Mouse (Mus musculus) CH12.LX (cell line): ENCODE measurements at regions not wholly inside any gene's neighbourhood (a gene's known extent, or its start where the extent isn't known, plus 50 kb on each side); places are given as distances from the start of the nearest gene placed in this dataset.
A peak's percentile ranks its signal among the peaks of the same experiment; 100 is the strongest.

ENCODE experiments used
- DNase-seq: peaks from one replicate; pipeline ENCODE4 v3.0.0-alpha.2; 2013; ENCODE audit errors: extremely low read depth
- H3K27ac ChIP-seq: 2 replicates; pipeline ENCODE4 v1.5.1; 2012; ENCODE audit warnings: low read depth, mild to moderate bottlenecking, control low read depth, moderate library complexity; ENCODE audit not compliant: insufficient read depth
- H3K27me3 ChIP-seq: replicated peaks from 2 replicates; pipeline ENCODE3; 2012; ENCODE audit warnings: inconsistent platforms
- H3K36me3 ChIP-seq, 2 experiments: replicated peaks in 1 of 2; 2 replicates each; pipeline versions ENCODE3 to v1.6.1; 2012; ENCODE audit warnings: inconsistent platforms in 1 of 2, low read length in 1 of 2, mild to moderate bottlenecking in 1 of 2, mixed read lengths in 1 of 2, moderate library complexity in 1 of 2; ENCODE audit not compliant: control insufficient read depth in 1 of 2, insufficient read depth in 1 of 2
- H3K4me1 ChIP-seq, 2 experiments: 2 replicates each; pipeline ENCODE4 v1.6.1; 2012; ENCODE audit warnings: inconsistent platforms in 1 of 2, moderate library complexity in 1 of 2; ENCODE audit not compliant: insufficient read depth in 2 of 2, control insufficient read depth in 1 of 2
- H3K4me2 ChIP-seq: 2 replicates; pipeline ENCODE4 v1.6.1; 2012; ENCODE audit warnings: low read depth, mild to moderate bottlenecking, control low read depth; ENCODE audit not compliant: poor library complexity, insufficient read depth, severe bottlenecking
- H3K4me3 ChIP-seq, 3 experiments: fragments of 150-350 bp in 1 of 3; sonication (generic) in 1 of 3; replicated peaks in 1 of 3; 2 replicates each; pipeline versions ENCODE3 to v1.5.1; 2011 to 2012; ENCODE audit warnings: low read depth in 2 of 3, low read length in 2 of 3, mild to moderate bottlenecking in 2 of 3, moderate library complexity in 2 of 3, control low read depth in 1 of 3, improper control_type of control experiment in 1 of 3, inconsistent platforms in 1 of 3, mixed read lengths in 1 of 3; ENCODE audit not compliant: poor library complexity in 1 of 3
- H3K79me2 ChIP-seq: replicated peaks from 2 replicates; pipeline ENCODE4 v1.6.1; 2012; ENCODE audit warnings: mild to moderate bottlenecking, moderate library complexity; ENCODE audit not compliant: control insufficient read depth, poor library complexity, insufficient read depth, severe bottlenecking; ENCODE audit errors: extremely low read depth
- H3K9ac ChIP-seq: 2 replicates; pipeline ENCODE4 v1.6.1; 2012; ENCODE audit warnings: low read depth, mild to moderate bottlenecking, control low read depth, moderate library complexity; ENCODE audit not compliant: insufficient read depth
- H3K9me3 ChIP-seq: replicated peaks from 2 replicates; pipeline ENCODE3; 2012; ENCODE audit warnings: low read length, inconsistent platforms, mixed read lengths
- CHD1 ChIP-seq: IDR thresholded peaks from 2 replicates; pipeline ENCODE4 v1.6.1; 2012; ENCODE audit warnings: low read depth, low read length, improper control_type of control experiment, inconsistent platforms
- CHD2 ChIP-seq: IDR thresholded peaks from 2 replicates; pipeline ENCODE4 v1.6.1; 2011; ENCODE audit warnings: low read length, improper control_type of control experiment
- CTCF ChIP-seq, 2 experiments: IDR thresholded peaks in 1 of 2; conservative IDR thresholded peaks in 1 of 2; 2 replicates each; pipeline ENCODE4 v1.5.1; 2011 to 2012; ENCODE audit warnings: low read depth in 2 of 2, low read length in 2 of 2, improper control_type of control experiment in 1 of 2, inconsistent platforms in 1 of 2, mild to moderate bottlenecking in 1 of 2, moderate library complexity in 1 of 2
- E2F4 ChIP-seq: IDR thresholded peaks from 2 replicates; pipeline ENCODE4 v1.6.1; 2011; ENCODE audit warnings: low read depth, low read length, improper control_type of control experiment; ENCODE audit not compliant: insufficient replicate concordance
- ELF1 ChIP-seq: IDR thresholded peaks from 2 replicates; pipeline ENCODE4 v1.6.1; 2014; ENCODE audit warnings: low read depth, mild to moderate bottlenecking, inconsistent platforms, low read length, improper control_type of control experiment
- EP300 ChIP-seq: IDR thresholded peaks from 2 replicates; pipeline ENCODE4 v1.6.1; 2011; ENCODE audit warnings: low read length, improper control_type of control experiment
- HCFC1 ChIP-seq: IDR thresholded peaks from 2 replicates; pipeline ENCODE4 v1.6.1; 2012; ENCODE audit warnings: low read depth, mild to moderate bottlenecking, inconsistent platforms, low read length, improper control_type of control experiment
- IRF4 ChIP-seq: IDR thresholded peaks from 2 replicates; pipeline ENCODE4 v1.6.1; 2014; ENCODE audit warnings: low read depth, mild to moderate bottlenecking, inconsistent platforms, low read length, improper control_type of control experiment
- JUN ChIP-seq: IDR thresholded peaks from 2 replicates; pipeline ENCODE4 v1.6.1; 2011; ENCODE audit warnings: low read depth, mild to moderate bottlenecking, low read length, improper control_type of control experiment, moderate library complexity; ENCODE audit not compliant: insufficient read depth
- KAT2A ChIP-seq: IDR thresholded peaks from 2 replicates; pipeline ENCODE4 v1.6.1; 2012; ENCODE audit warnings: low read length, improper control_type of control experiment, inconsistent platforms; ENCODE audit not compliant: insufficient replicate concordance
- MAFK ChIP-seq: IDR thresholded peaks from 2 replicates; pipeline ENCODE4 v1.6.1; 2011; ENCODE audit warnings: low read length, improper control_type of control experiment; ENCODE audit not compliant: insufficient replicate concordance
- MAZ ChIP-seq: IDR thresholded peaks from 2 replicates; pipeline ENCODE4 v1.6.1; 2012; ENCODE audit warnings: low read depth, mild to moderate bottlenecking, inconsistent platforms, low read length, improper control_type of control experiment, moderate library complexity
- NELFE ChIP-seq: IDR thresholded peaks from 2 replicates; pipeline ENCODE4 v1.6.1; 2011; ENCODE audit warnings: low read depth, low read length, improper control_type of control experiment
- NRF1 ChIP-seq: IDR thresholded peaks from 2 replicates; pipeline ENCODE4 v1.6.1; 2014; ENCODE audit warnings: low read depth, mild to moderate bottlenecking, inconsistent platforms, low read length, improper control_type of control experiment, moderate library complexity
- POLR2AphosphoS2 ChIP-seq: IDR thresholded peaks from 2 replicates; pipeline ENCODE4 v1.6.1; 2011; ENCODE audit warnings: low read depth, low read length, improper control_type of control experiment
- RAD21 ChIP-seq: IDR thresholded peaks from 2 replicates; pipeline ENCODE4 v1.6.1; 2011; ENCODE audit warnings: low read depth, mild to moderate bottlenecking, low read length, improper control_type of control experiment, moderate library complexity
- RCOR1 ChIP-seq: conservative IDR thresholded peaks from 2 replicates; pipeline ENCODE4 v1.6.1; 2012; ENCODE audit warnings: low read depth, mild to moderate bottlenecking, inconsistent platforms, low read length, improper control_type of control experiment
- SMC3 ChIP-seq: IDR thresholded peaks from 2 replicates; pipeline ENCODE4 v1.6.1; 2011; ENCODE audit warnings: low read depth, low read length, improper control_type of control experiment
- TBP ChIP-seq: conservative IDR thresholded peaks from 2 replicates; pipeline ENCODE4 v1.6.1; 2011; ENCODE audit warnings: low read depth, low read length, improper control_type of control experiment
- TCF12 ChIP-seq: IDR thresholded peaks from 2 replicates; pipeline ENCODE4 v1.6.1; 2014; ENCODE audit warnings: low read depth, mild to moderate bottlenecking, inconsistent platforms, low read length, improper control_type of control experiment
- USF1 ChIP-seq: IDR thresholded peaks from 2 replicates; pipeline ENCODE4 v1.6.1; 2014; ENCODE audit warnings: low read depth, mild to moderate bottlenecking, inconsistent platforms, low read length, improper control_type of control experiment
- USF2 ChIP-seq: conservative IDR thresholded peaks from 2 replicates; pipeline ENCODE4 v1.6.1; 2011; ENCODE audit warnings: low read depth, low read length, improper control_type of control experiment
- ZKSCAN1 ChIP-seq: IDR thresholded peaks from 2 replicates; pipeline ENCODE4 v1.6.1; 2012; ENCODE audit warnings: low read depth, inconsistent platforms, low read length, improper control_type of control experiment, borderline replicate concordance
- dilution Hi-C: fragments of 300-500 bp; cut with MboI; formaldehyde crosslinking; loops from 2 replicates; pipeline ENCODE4 v1.14.3; 2020; ENCODE audit warnings: low sequenced_read_pairs; ENCODE audit not compliant: extremely low pct_unique_long_range_greater_than_20kb, extremely low pct_ligation_motif_present
- in situ Hi-C: fragments of 300-500 bp; cut with MboI; formaldehyde crosslinking; loops from 3 replicates; pipeline ENCODE4 v1.14.3; 2019; ENCODE audit warnings: low sequenced_read_pairs, low pct_ligation_motif_present, low pct_unique_long_range_greater_than_20kb, mixed read lengths

DNA sequence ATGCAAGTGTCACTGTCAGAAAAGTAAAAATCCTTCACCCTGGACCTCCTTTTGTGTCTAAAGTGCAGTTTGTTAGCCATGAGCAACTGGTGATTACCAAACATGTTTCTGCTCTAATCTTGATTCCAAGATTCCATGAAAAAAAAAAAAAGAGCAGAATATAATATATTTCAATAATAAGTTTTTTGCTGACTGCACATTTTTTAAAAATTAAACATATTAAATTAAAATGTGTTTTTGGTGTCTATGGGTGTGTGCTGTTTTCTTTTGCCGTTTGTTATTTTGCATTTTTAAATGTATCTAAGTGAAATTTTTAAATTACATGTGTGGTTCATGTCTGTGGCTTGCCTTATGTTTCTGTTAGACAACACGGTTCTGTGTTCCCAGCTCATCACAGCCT lies 171.8 kb upstream of the Tll1 start:
- dilution Hi-C loops = no loop called here
- no peaks in the 10 kb centered on the region for H3K79me2 ChIP-seq
- H3K4me2 ChIP-seq = no peak overlapping the region
- no peaks in the 10 kb centered on the region for H3K27me3 ChIP-seq
- H3K9ac ChIP-seq = no peak overlapping the region
- no peak overlapping the region for H3K4me3 ChIP-seq
- H3K9me3 ChIP-seq = peaks cover 42% of the 10 kb centered on the region
- no peaks in the 10 kb centered on the region for H3K4me1 ChIP-seq
- TF ChIP-seq MAFK = peak; percentile 60; the same call in 1 of the 2 replicates
- no peak for TF ChIP-seq E2F4
- no peak for TF ChIP-seq CTCF (conservative IDR thresholded peaks at IDR 0.05 in 1 of 2, IDR thresholded peaks at IDR 0.05 in 1 of 2; ENCODE audit: low read depth in 2 of 2, low read length in 2 of 2)
- TF ChIP-seq NRF1 = no peak
- TF ChIP-seq, all 38 proteins: peak for 1
- no peaks in the 10 kb centered on the region for H3K36me3 ChIP-seq
- DNase-seq = no peak
- in situ Hi-C loops = no loop called here
- H3K27ac ChIP-seq = no peak overlapping the region

DNA sequence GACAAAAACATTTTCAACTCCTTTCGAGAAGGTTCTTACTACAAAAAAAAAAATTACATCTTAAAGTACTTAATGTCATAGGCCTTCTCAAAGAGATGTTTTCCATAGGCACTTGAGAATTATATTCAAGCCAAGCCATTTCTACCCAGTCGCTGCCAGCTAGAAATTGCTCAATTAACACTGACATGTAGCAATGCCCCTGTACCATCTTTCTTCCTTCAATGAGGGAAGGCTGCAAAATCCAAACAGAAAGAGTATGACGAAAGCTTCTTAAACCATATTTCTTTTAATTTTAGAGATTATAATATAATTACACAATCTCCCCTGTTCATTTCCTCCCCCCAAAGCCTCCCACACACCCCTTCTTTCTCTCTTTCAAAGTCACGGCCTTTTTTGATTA lies 169.4 kb upstream of the Tll1 start:
- DNase-seq = no peak
- dilution Hi-C loops (no loop called here), in situ Hi-C loops (no loop called here)
- no peaks in the 10 kb centered on the region for H3K36me3 ChIP-seq
- no peak overlapping the region for H3K4me3 ChIP-seq
- H3K4me2 ChIP-seq = no peak overlapping the region
- TF ChIP-seq SMC3 = no peak
- TF ChIP-seq CTCF (conservative IDR thresholded peaks at IDR 0.05 in 1 of 2, IDR thresholded peaks at IDR 0.05 in 1 of 2; ENCODE audit: low read depth in 2 of 2, low read length in 2 of 2) = no peak
- no peak for TF ChIP-seq NRF1
- no peak for TF ChIP-seq USF2
- TF ChIP-seq E2F4 = no peak
- no peak for TF ChIP-seq MAZ
- no peak for TF ChIP-seq RAD21
- TF ChIP-seq TBP = no peak
- H3K27me3 ChIP-seq = no peaks in the 10 kb centered on the region
- H3K9me3 ChIP-seq = peaks cover 33% of the 10 kb centered on the region
- no peaks in the 10 kb centered on the region for H3K79me2 ChIP-seq
- H3K9ac ChIP-seq = no peak overlapping the region
- no peak overlapping the region for H3K27ac ChIP-seq
- no peaks in the 10 kb centered on the region for H3K4me1 ChIP-seq

DNA sequence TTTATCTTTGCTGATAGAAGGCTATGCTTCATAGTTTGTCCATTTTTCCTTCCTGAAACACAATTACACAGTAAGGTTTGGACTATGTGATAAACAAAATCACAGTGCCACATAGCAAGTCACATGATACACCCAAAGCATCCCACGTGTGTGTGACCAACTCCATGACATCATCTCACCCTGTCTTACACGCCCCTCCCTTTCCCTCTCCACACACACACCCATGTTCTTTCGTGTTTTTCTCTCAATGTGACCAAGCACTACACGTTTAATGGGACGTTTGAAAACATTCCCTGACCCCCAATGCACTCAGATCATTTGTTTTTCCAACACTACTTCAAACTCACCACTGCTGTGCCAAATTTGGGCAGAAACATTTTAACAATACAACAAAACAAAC lies 168.9 kb upstream of the Tll1 start:
- Histone ChIP-seq H3K36me3 (no peaks in the 10 kb centered on the region), H3K79me2 (no peaks in the 10 kb centered on the region), H3K4me2 (no peak overlapping the region)
- dilution Hi-C loops = no loop called here
- DNase-seq = no peak
- no peak for TF ChIP-seq USF1
- no peak for TF ChIP-seq SMC3
- TF ChIP-seq KAT2A = no peak
- TF ChIP-seq POLR2AphosphoS2 = no peak
- TF ChIP-seq EP300 = no peak
- TF ChIP-seq ELF1 = no peak
- no peak for TF ChIP-seq CHD2
- TF ChIP-seq ZKSCAN1 = no peak
- TF ChIP-seq IRF4 = no peak
- TF ChIP-seq NELFE = no peak
- no peak for TF ChIP-seq E2F4
- TF ChIP-seq NRF1 = no peak
- no peak for TF ChIP-seq CHD1
- no peak for TF ChIP-seq RCOR1
- TF ChIP-seq TBP = no peak
- no peak for TF ChIP-seq HCFC1
- TF ChIP-seq USF2 = no peak
- TF ChIP-seq TCF12 = no peak
- TF ChIP-seq JUN = no peak
- TF ChIP-seq, all 38 proteins: peak for 0
- Histone ChIP-seq H3K4me3 (no peak overlapping the region), H3K9me3 (peaks cover 33% of the 10 kb centered on the region), H3K9ac (no peak overlapping the region), H3K27ac (no peak overlapping the region), H3K4me1 (no peaks in the 10 kb centered on the region), H3K27me3 (no peaks in the 10 kb centered on the region)
- in situ Hi-C loops = no loop called here
